Mouse (Mus musculus): ENCODE measurements around the gene Rsrc1. TPM values are rescaled to one million over a fixed set of nuclear protein-coding genes. Genes with fewer than 3 reads are reported as not detected.

Rsrc1 gene
- polyA plus RNA-seq (2014; fragmentation: Nextera tagmentation; extraction: Ambion mirVana), result 59.6 and 61.7 TPM in 2 replicates

GRCm38 (mm10) chr3:66981101-66981661, at the start of gene Rsrc1:
Gene Rsrc1, plus strand, starts transcription at chr3:66981390.
- ATAC-seq (ENCODE audit: low FRiP score), result peak; percentile 45
- Histone ChIP-seq H3K27me3 (ENCODE audit: control insufficient read depth, insufficient read depth, low read length) (peaks cover 67% of the 10 kb centered on the region), H3K4me2 (peak within 1 kb of the TSS; percentile 61), H3K27ac (ENCODE audit: low read depth, low read length) (peak within 1 kb of the TSS; percentile 52; the same call in 1 of the 2 replicates), H3K36me3 (ENCODE audit: control insufficient read depth, insufficient read depth, low read length) (no peaks in the 10 kb centered on the region), H3K9ac (ENCODE audit: low read length) (peak within 1 kb of the TSS; percentile 66), H3K4me1 (ENCODE audit: control insufficient read depth, insufficient read depth, low read length) (peaks cover 10% of the 10 kb centered on the region), H3K4me3 (ENCODE audit: low read depth, low read length) (peak within 1 kb of the TSS; percentile 49), H3K9me3 (ENCODE audit: control insufficient read depth, low read length) (no peaks in the 10 kb centered on the region)
- DNase-seq (ENCODE audit: low spot score, missing footprints), result peak; percentile 96
- under 1% methylated on average over 45 of the region's 62 CpGs for WGBS

GRCm38 (mm10) chr3:66939675-66940074, 41.5 kb upstream of the Rsrc1 start:
- DNase-seq (ENCODE audit: low spot score, missing footprints) (no peak), ATAC-seq (ENCODE audit: low FRiP score) (no peak)
- H3K9me3 ChIP-seq (ENCODE audit: control insufficient read depth, low read length), result no peaks in the 10 kb centered on the region
- H3K36me3 ChIP-seq (ENCODE audit: control insufficient read depth, insufficient read depth, low read length), result no peaks in the 10 kb centered on the region
- H3K9ac ChIP-seq (ENCODE audit: low read length), result no peak overlapping the region
- 81% methylated on average over 10 of the region's 10 CpGs for WGBS
- no peaks in the 10 kb centered on the region for H3K27me3 ChIP-seq (ENCODE audit: control insufficient read depth, insufficient read depth, low read length)
- no peaks in the 10 kb centered on the region for H3K4me1 ChIP-seq (ENCODE audit: control insufficient read depth, insufficient read depth, low read length)
- no peak overlapping the region for H3K27ac ChIP-seq (ENCODE audit: low read depth, low read length)
- no peak overlapping the region for H3K4me2 ChIP-seq
- no peak overlapping the region for H3K4me3 ChIP-seq (ENCODE audit: low read depth, low read length)

- ATAC-seq (ENCODE audit: low FRiP score) (no peak), DNase-seq (ENCODE audit: low spot score, missing footprints) (peak; percentile 49)
- H3K9ac ChIP-seq (ENCODE audit: low read length), result no peak overlapping the region
- no peak overlapping the region for H3K27ac ChIP-seq (ENCODE audit: low read depth, low read length)
- no peaks in the 10 kb centered on the region for H3K4me1 ChIP-seq (ENCODE audit: control insufficient read depth, insufficient read depth, low read length)
- no peaks in the 10 kb centered on the region for H3K27me3 ChIP-seq (ENCODE audit: control insufficient read depth, insufficient read depth, low read length)
- no peaks in the 10 kb centered on the region for H3K9me3 ChIP-seq (ENCODE audit: control insufficient read depth, low read length)
- no peaks in the 10 kb centered on the region for H3K36me3 ChIP-seq (ENCODE audit: control insufficient read depth, insufficient read depth, low read length)
- H3K4me3 ChIP-seq (ENCODE audit: low read depth, low read length), result no peak overlapping the region
- 64% methylated on average over 2 of the region's 2 CpGs for WGBS
- no peak overlapping the region for H3K4me2 ChIP-seq
Measured at GRCm38 (mm10) chr3:66955126-66955525, 26.1 kb upstream of the Rsrc1 start.

- no peaks in the 10 kb centered on the region for H3K36me3 ChIP-seq (ENCODE audit: control insufficient read depth, insufficient read depth, low read length)
- no peak overlapping the region for H3K27ac ChIP-seq (ENCODE audit: low read depth, low read length)
- no peaks in the 10 kb centered on the region for H3K27me3 ChIP-seq (ENCODE audit: control insufficient read depth, insufficient read depth, low read length)
- WGBS, result 74% methylated on average over 5 of the region's 5 CpGs
- no peak overlapping the region for H3K4me2 ChIP-seq
- DNase-seq (ENCODE audit: low spot score, missing footprints), result peak; percentile 41
- H3K4me3 ChIP-seq (ENCODE audit: low read depth, low read length), result no peak overlapping the region
- no peak overlapping the region for H3K9ac ChIP-seq (ENCODE audit: low read length)
- no peak for ATAC-seq (ENCODE audit: low FRiP score)
- H3K9me3 ChIP-seq (ENCODE audit: control insufficient read depth, low read length), result no peaks in the 10 kb centered on the region
- no peaks in the 10 kb centered on the region for H3K4me1 ChIP-seq (ENCODE audit: control insufficient read depth, insufficient read depth, low read length)
Measured at GRCm38 (mm10) chr3:66959972-66960371, 21.2 kb upstream of the Rsrc1 start.

- no peaks in the 10 kb centered on the region for H3K9me3 ChIP-seq (ENCODE audit: control insufficient read depth, low read length)
- no peak overlapping the region for H3K27ac ChIP-seq (ENCODE audit: low read depth, low read length)
- H3K36me3 ChIP-seq (ENCODE audit: control insufficient read depth, insufficient read depth, low read length), result no peaks in the 10 kb centered on the region
- ATAC-seq (ENCODE audit: low FRiP score), result no peak
- H3K4me2 ChIP-seq, result no peak overlapping the region
- no peak overlapping the region for H3K4me3 ChIP-seq (ENCODE audit: low read depth, low read length)
- no peaks in the 10 kb centered on the region for H3K4me1 ChIP-seq (ENCODE audit: control insufficient read depth, insufficient read depth, low read length)
- WGBS, result 61% methylated on average over 3 of the region's 3 CpGs
- peaks cover 9% of the 10 kb centered on the region for H3K27me3 ChIP-seq (ENCODE audit: control insufficient read depth, insufficient read depth, low read length)
- H3K9ac ChIP-seq (ENCODE audit: low read length), result no peak overlapping the region
- DNase-seq (ENCODE audit: low spot score, missing footprints), result no peak
Measured at GRCm38 (mm10) chr3:66964884-66965283, 16.3 kb upstream of the Rsrc1 start.

GRCm38 (mm10) chr3:66967508-66967907, 13.7 kb upstream of the Rsrc1 start:
- H3K9ac ChIP-seq (ENCODE audit: low read length), result no peak overlapping the region
- H3K4me2 ChIP-seq, result no peak overlapping the region
- no peak overlapping the region for H3K4me3 ChIP-seq (ENCODE audit: low read depth, low read length)
- H3K27me3 ChIP-seq (ENCODE audit: control insufficient read depth, insufficient read depth, low read length), result peaks cover 33% of the 10 kb centered on the region
- peaks cover 8% of the 10 kb centered on the region for H3K4me1 ChIP-seq (ENCODE audit: control insufficient read depth, insufficient read depth, low read length)
- no peaks in the 10 kb centered on the region for H3K9me3 ChIP-seq (ENCODE audit: control insufficient read depth, low read length)
- DNase-seq (ENCODE audit: low spot score, missing footprints) (peak; percentile 19), ATAC-seq (ENCODE audit: low FRiP score) (no peak)
- no peaks in the 10 kb centered on the region for H3K36me3 ChIP-seq (ENCODE audit: control insufficient read depth, insufficient read depth, low read length)
- 68% methylated on average over 4 of the region's 4 CpGs for WGBS
- no peak overlapping the region for H3K27ac ChIP-seq (ENCODE audit: low read depth, low read length)

GRCm38 (mm10) chr3:66970261-66970660, 10.9 kb upstream of the Rsrc1 start:
- Histone ChIP-seq H3K27me3 (ENCODE audit: control insufficient read depth, insufficient read depth, low read length) (peaks cover 57% of the 10 kb centered on the region), H3K27ac (ENCODE audit: low read depth, low read length) (no peak overlapping the region), H3K4me2 (peak overlapping the region; percentile 45), H3K4me1 (ENCODE audit: control insufficient read depth, insufficient read depth, low read length) (peaks cover 14% of the 10 kb centered on the region), H3K9ac (ENCODE audit: low read length) (no peak overlapping the region), H3K4me3 (ENCODE audit: low read depth, low read length) (no peak overlapping the region), H3K36me3 (ENCODE audit: control insufficient read depth, insufficient read depth, low read length) (no peaks in the 10 kb centered on the region), H3K9me3 (ENCODE audit: control insufficient read depth, low read length) (no peaks in the 10 kb centered on the region)
- WGBS, result under 1% methylated on average over 10 of the region's 10 CpGs
- DNase-seq (ENCODE audit: low spot score, missing footprints) (peak; percentile 94), ATAC-seq (ENCODE audit: low FRiP score) (peak; percentile 23; the same call in 1 of the 2 replicates)

- Histone ChIP-seq H3K36me3 (ENCODE audit: control insufficient read depth, insufficient read depth, low read length) (no peaks in the 10 kb centered on the region), H3K9ac (ENCODE audit: low read length) (peak overlapping the region; percentile 16; the same call in 1 of the 2 replicates), H3K27ac (ENCODE audit: low read depth, low read length) (no peak overlapping the region), H3K9me3 (ENCODE audit: control insufficient read depth, low read length) (no peaks in the 10 kb centered on the region), H3K4me2 (peak overlapping the region; percentile 45), H3K4me3 (ENCODE audit: low read depth, low read length) (peak overlapping the region; percentile 20), H3K27me3 (ENCODE audit: control insufficient read depth, insufficient read depth, low read length) (peaks cover 59% of the 10 kb centered on the region), H3K4me1 (ENCODE audit: control insufficient read depth, insufficient read depth, low read length) (peaks cover 14% of the 10 kb centered on the region)
- ATAC-seq (ENCODE audit: low FRiP score), result peak; percentile 39; the same call in 1 of the 2 replicates
- under 1% methylated on average over 29 of the region's 29 CpGs for WGBS
- DNase-seq (ENCODE audit: low spot score, missing footprints), result peak; percentile 95
Measured at GRCm38 (mm10) chr3:66970661-66971331, 10.4 kb upstream of the Rsrc1 start.

GRCm38 (mm10) chr3:66972191-66972950, 8.8 kb upstream of the Rsrc1 start:
- Histone ChIP-seq H3K4me3 (ENCODE audit: low read depth, low read length) (no peak overlapping the region), H3K27me3 (ENCODE audit: control insufficient read depth, insufficient read depth, low read length) (peaks cover 69% of the 10 kb centered on the region), H3K4me1 (ENCODE audit: control insufficient read depth, insufficient read depth, low read length) (peaks cover 14% of the 10 kb centered on the region), H3K4me2 (no peak overlapping the region), H3K9me3 (ENCODE audit: control insufficient read depth, low read length) (no peaks in the 10 kb centered on the region), H3K9ac (ENCODE audit: low read length) (no peak overlapping the region), H3K36me3 (ENCODE audit: control insufficient read depth, insufficient read depth, low read length) (no peaks in the 10 kb centered on the region), H3K27ac (ENCODE audit: low read depth, low read length) (no peak overlapping the region)
- ATAC-seq (ENCODE audit: low FRiP score) (no peak), DNase-seq (ENCODE audit: low spot score, missing footprints) (peak; percentile 91)
- 2% methylated on average over 16 of the region's 16 CpGs for WGBS
